Mouse (Mus musculus) embryonic stem cell, embryonic (primary cell): ENCODE measurements around the gene Caprin1.

ENCODE experiments used
- CTCF ChIA-PET, 4 experiments: fragments of 300-600 bp in 2 of 4; fragments of 350-600 bp in 2 of 4; sonication (Branson Sonifier 250); formaldehyde crosslinking; loops; one replicate each; lab custom pipeline; 2022; ENCODE audit warnings: inconsistent platforms in 2 of 4; lab: Charles Lee
- POLR2A ChIA-PET, 4 experiments: fragments of 300-600 bp in 2 of 4; fragments of 350-600 bp in 2 of 4; sonication (Branson Sonifier 250); formaldehyde crosslinking; loops; one replicate each; lab custom pipeline; 2022; ENCODE audit warnings: antibody characterized with exemption in 4 of 4, inconsistent platforms in 1 of 4; lab: Charles Lee

Caprin1 gene

GRCm38 (mm10) chr2:103797491-103798009 is at the start of gene Caprin1:
Caprin1 (minus strand) TSS chr2:103797649.
- ChIA-PET CTCF (interaction anchor here in 1 of 4 experiments (0.6 kb wide), 1 partner anchor 250 kb away, joined by 3 read pairs; no protein-coding TSS in a partner anchor), POLR2A (interaction anchor here (0.6 to 3.4 kb wide), 83 partner anchors 8 to 792 kb away, joined by 3 to 75 read pairs (median 5); partner anchors contain the start of genes Nat10 (in 4 of the 4), A930018P22Rik (in 1 of the 4), Cat (in 1 of the 4) and Cstf3 (in 1 of the 4))

DNA sequence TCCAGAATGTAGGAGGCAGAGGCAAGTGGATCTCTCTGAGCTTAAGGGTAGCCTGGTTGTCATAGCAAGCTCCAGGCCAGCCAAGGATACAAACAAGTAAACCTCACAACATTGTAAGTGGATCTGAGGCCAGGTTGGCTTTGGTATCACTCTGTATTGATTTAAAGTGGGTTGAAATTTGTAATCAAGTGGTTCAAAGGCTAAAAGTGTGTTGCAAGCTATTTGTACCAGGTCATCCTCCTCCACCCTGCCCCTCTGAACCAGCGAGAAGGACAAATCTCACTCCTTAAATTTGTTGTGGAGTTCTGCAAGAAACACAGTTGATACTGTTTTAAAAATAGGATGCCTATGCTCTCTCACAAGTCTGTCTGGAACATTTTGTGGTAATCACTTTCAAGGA is 49.4 kb upstream of the Caprin1 start:
- ChIA-PET CTCF (interaction anchor here in 2 of 4 experiments (0.5 to 1.1 kb wide), 3 partner anchors 67 to 390 kb away, joined by 3 read pairs; no protein-coding TSS in a partner anchor), POLR2A (interaction anchor here in 2 of 4 experiments (0.8 to 2.5 kb wide), 6 partner anchors 11 to 281 kb away, joined by 3 to 8 read pairs (median 5); partner anchors contain the start of genes Abtb2 (in 1 of the 2) and Caprin1 (in 1 of the 2))

DNA sequence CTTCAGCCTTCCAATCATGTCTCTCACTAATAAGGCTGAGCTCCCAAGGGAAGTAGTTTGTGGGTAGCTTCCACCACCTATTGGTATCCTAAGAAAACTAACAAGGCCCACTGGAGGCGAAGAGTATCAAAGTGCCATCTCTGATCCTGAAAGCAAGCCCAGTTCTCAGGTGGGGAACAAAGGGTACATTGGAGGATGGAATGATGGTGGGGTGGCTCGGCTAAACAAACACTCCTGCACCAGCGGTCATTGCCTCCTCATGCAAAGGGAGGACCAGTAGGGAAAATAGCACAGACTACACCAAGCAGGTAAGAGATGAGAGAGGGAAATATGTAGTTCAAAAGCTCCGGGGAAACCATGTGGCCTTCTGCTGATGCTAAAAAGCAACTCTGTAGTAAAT is 48.8 kb upstream of the Caprin1 start:
- CTCF ChIA-PET: interaction anchor here in 1 of 4 experiments (0.5 kb wide), 1 partner anchor 67 kb away, joined by 3 read pairs; no protein-coding TSS in a partner anchor
- POLR2A ChIA-PET: interaction anchor here in 2 of 4 experiments (0.8 to 2.5 kb wide), 6 partner anchors 12 to 373 kb away, joined by 3 to 7 read pairs (median 4); partner anchors contain the start of genes Abtb2 (in 1 of the 2) and Caprin1 (in 1 of the 2)

- POLR2A ChIA-PET: interaction anchor here in 1 of 4 experiments (1.1 to 1.8 kb wide), 2 partner anchors 14 to 50 kb away, joined by 3 to 7 read pairs; no protein-coding TSS in a partner anchor
- CTCF ChIA-PET: interaction anchor here in 1 of 4 experiments (2.0 kb wide), 1 partner anchor 157 kb away, joined by 7 read pairs; no protein-coding TSS in a partner anchor
Observed at GRCm38 (mm10) chr2:103844016-103844415, 46.6 kb upstream of the Caprin1 start.

- POLR2A ChIA-PET: interaction anchor here in 2 of 4 experiments (1.1 to 4.3 kb wide), 9 partner anchors 15 to 287 kb away, joined by 3 to 57 read pairs (median 7); partner anchors contain the start of genes Abtb2 (in 1 of the 2) and Caprin1 (in 1 of the 2)
- CTCF ChIA-PET: interaction anchor here in 1 of 4 experiments (2.0 kb wide), 1 partner anchor 158 kb away, joined by 7 read pairs; no protein-coding TSS in a partner anchor
Observed at GRCm38 (mm10) chr2:103843321-103843720, 45.9 kb upstream of the Caprin1 start.

- ChIA-PET CTCF (interaction anchor here (0.6 to 2.0 kb wide), 6 partner anchors 16 to 1229 kb away, joined by 3 to 15 read pairs (median 6); no protein-coding TSS in a partner anchor), POLR2A (interaction anchor here in 3 of 4 experiments (0.7 to 4.3 kb wide), 31 partner anchors 8 to 359 kb away, joined by 3 to 57 read pairs (median 5); partner anchors contain the start of genes Abtb2 (in 2 of the 3), Caprin1 (in 2 of the 3) and Nat10 (in 2 of the 3))
Observed at GRCm38 (mm10) chr2:103842299-103842698, 44.9 kb upstream of the Caprin1 start.

- ChIA-PET CTCF (no interaction called here), POLR2A (no interaction called here)
Observed at GRCm38 (mm10) chr2:103838483-103838882, 41.0 kb upstream of the Caprin1 start.

DNA sequence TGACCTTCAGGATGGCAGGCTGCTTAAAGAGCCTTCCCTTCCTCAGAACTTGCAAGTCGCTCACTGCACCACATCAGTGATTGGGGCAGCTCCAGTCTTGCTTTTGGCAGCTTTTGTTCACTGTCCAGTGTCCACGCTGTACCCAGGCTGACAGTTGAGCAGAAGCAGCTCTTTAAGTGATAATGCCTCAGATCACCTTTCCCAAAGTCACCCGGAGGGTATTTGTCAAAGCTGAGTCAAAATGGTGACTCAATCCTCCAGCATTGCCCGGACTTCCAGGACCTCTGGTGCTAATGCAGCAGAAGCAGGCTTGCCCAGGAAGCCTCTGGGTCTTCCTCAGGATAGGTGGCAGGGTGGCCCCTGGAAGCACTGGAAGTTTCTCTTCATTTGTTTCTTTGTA is 39.7 kb upstream of the Caprin1 start:
- CTCF ChIA-PET: interaction anchor here in 2 of 4 experiments (0.6 to 1.2 kb wide), 3 partner anchors 14 to 272 kb away, joined by 3 read pairs; no protein-coding TSS in a partner anchor

GRCm38 (mm10) chr2:103835614-103836395 is 38.4 kb upstream of the Caprin1 start:
- ChIA-PET POLR2A (interaction anchor here (0.6 to 2.6 kb wide), 12 partner anchors 11 to 756 kb away, joined by 3 to 12 read pairs (median 4); partner anchors contain the start of gene Caprin1 (in 1 of the 4)), CTCF (interaction anchor here in 3 of 4 experiments (0.6 kb wide), 3 partner anchors 24 to 849 kb away, joined by 5 to 6 read pairs (median 6); no protein-coding TSS in a partner anchor)

More for the DNA sequence above, 39.7 kb upstream of the Caprin1 start:
- POLR2A ChIA-PET: interaction anchor here in 2 of 4 experiments (1.1 to 2.6 kb wide), 3 partner anchors 31 to 40 kb away, joined by 3 to 12 read pairs (median 6); partner anchors contain the start of gene Caprin1 (in 1 of the 2)

GRCm38 (mm10) chr2:103833816-103834445 is 36.5 kb upstream of the Caprin1 start:
- CTCF ChIA-PET: no interaction called here
- POLR2A ChIA-PET: interaction anchor here in 1 of 4 experiments (0.6 to 2.2 kb wide), 4 partner anchors 24 to 39 kb away, joined by 4 to 7 read pairs (median 6); partner anchors contain the start of gene Caprin1

DNA sequence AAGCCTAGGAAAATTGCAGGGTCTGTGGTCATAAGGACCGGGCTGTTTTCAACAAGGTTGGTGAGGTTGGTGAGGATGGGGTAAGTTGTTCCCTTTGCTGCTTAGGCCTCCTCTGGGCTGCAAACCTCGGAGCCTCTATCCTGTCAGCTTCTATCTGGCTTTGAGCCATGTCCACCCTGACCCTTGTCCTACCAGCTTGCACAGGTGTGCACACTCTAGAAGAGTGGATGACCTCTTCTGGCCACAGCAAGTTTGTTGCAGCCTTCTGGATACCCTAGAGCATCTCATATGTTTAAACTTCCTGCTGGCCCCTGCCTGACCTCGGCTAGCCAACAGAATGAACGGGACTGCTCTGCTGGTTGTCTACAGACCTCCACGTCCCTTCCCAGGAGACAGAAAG is 35.5 kb upstream of the Caprin1 start:
- ChIA-PET POLR2A (interaction anchor here in 1 of 4 experiments (0.7 to 1.5 kb wide), 3 partner anchors 9 to 349 kb away, joined by 3 to 9 read pairs (median 4); no protein-coding TSS in a partner anchor), CTCF (no interaction called here)

DNA sequence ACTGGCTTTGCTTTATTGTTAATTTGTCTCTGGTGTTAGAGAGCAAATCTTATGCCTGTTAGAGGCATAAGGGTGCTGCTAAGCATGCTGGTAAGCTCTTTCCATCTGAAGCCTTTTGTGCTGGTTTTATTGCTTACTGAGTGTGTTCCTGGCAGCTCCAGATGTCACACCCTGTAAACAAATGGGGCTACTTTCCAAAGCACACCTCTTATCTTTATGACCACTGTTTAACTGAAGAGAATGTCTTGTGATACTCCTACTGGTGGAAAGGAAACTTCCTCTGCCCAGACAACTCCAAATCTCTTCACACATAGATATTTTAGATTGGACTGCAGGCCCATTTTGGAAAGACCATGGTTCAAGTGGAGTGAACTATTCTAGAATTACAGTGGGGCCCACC is 31.5 kb upstream of the Caprin1 start:
- POLR2A ChIA-PET: interaction anchor here in 3 of 4 experiments (0.6 to 2.2 kb wide), 7 partner anchors 10 to 37 kb away, joined by 3 to 8 read pairs (median 4); no protein-coding TSS in a partner anchor
- CTCF ChIA-PET: interaction anchor here in 1 of 4 experiments (1.0 kb wide), 1 partner anchor 172 kb away, joined by 3 read pairs; no protein-coding TSS in a partner anchor

DNA sequence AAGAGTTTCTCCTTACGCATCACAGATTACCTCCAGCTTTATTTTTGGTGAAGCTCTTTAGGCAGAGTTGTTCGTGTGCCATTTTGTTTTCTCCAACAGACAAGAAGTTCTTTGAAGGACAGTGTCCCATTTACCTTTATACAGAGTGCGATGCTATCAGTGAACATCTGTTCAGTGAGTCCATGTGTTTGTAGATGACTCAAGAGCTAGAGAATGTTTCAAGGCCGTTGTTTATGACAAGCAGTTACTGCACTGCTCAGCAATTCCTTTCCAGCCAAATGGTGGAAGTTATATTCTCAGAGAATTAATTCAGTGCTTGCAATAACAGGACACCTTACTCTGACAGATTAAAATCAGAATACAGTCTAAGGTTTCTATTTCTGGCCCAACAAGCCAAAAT is 27.5 kb upstream of the Caprin1 start:
- CTCF ChIA-PET: no interaction called here
- POLR2A ChIA-PET: interaction anchor here in 2 of 4 experiments (1.0 to 2.7 kb wide), 3 partner anchors 11 to 25 kb away, joined by 3 to 7 read pairs (median 3); no protein-coding TSS in a partner anchor

DNA sequence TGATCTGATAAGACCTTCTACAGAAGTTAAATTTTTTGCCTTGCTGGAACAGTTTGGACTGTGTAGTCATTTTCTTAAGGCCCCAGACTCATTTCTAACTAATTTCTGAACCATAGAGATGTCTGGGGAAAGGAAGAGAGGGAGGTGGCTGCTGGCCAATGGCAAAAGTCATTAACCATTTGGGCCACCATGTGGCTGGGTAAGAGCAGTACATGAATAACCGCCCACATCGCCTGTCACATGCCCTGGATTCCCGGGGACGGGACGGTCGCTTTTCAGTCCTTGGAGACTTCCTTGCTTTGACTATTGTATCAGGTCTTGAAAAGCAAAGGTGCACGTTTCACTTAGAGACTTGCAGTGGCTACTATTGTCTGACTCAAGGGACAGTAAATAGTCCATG is 25.1 kb upstream of the Caprin1 start:
- POLR2A ChIA-PET: interaction anchor here in 1 of 4 experiments (1.6 to 2.7 kb wide), 2 partner anchors 12 to 30 kb away, joined by 3 to 7 read pairs; no protein-coding TSS in a partner anchor
- CTCF ChIA-PET: no interaction called here

- ChIA-PET CTCF (interaction anchor here in 1 of 4 experiments (0.6 kb wide), 1 partner anchor 361 kb away, joined by 3 read pairs; no protein-coding TSS in a partner anchor), POLR2A (interaction anchor here in 3 of 4 experiments (0.5 to 2.5 kb wide), 11 partner anchors 8 to 61 kb away, joined by 3 to 13 read pairs (median 4); partner anchors contain the start of gene Caprin1 (in 1 of the 3))
Observed at GRCm38 (mm10) chr2:103817145-103817895, 19.9 kb upstream of the Caprin1 start.

DNA sequence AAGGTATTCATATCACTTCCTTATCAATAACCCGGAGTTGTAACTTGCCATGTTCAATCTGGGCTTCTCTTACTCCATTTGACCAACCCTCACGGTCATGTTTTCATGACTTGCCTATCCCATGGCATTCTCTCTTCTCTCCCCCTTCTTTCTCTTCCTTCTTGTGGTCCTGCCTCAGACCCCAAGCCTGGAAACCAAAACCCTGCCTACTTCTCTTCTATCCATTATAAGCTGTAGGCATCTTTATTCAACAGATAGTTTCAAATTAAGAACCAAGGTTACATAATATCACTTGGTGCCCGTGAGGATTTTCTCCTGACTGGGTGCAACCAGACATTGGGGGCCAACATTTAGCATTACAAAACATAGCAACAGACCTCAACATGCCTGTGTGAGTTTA is 18.5 kb upstream of the Caprin1 start:
- CTCF ChIA-PET: no interaction called here
- POLR2A ChIA-PET: interaction anchor here in 2 of 4 experiments (0.6 to 1.1 kb wide), 2 partner anchors 17 to 18 kb away, joined by 3 to 4 read pairs; partner anchors contain the start of gene Caprin1 (in 1 of the 2)
